Mouse (Mus musculus): ENCODE data around the gene Spns1. TPM values are rescaled to one million over a fixed set of nuclear protein-coding genes. Genes with fewer than 3 reads are reported as not detected.
"Not testable (repeated sequence)": the region's sequence is repeated elsewhere in the genome, so short reads cannot be mapped to it uniquely, and the experiment has no call there.

The Spns1 gene
- polyA plus RNA-seq, 1 experiment from 2014 or later: 17.7 TPM

DNA sequence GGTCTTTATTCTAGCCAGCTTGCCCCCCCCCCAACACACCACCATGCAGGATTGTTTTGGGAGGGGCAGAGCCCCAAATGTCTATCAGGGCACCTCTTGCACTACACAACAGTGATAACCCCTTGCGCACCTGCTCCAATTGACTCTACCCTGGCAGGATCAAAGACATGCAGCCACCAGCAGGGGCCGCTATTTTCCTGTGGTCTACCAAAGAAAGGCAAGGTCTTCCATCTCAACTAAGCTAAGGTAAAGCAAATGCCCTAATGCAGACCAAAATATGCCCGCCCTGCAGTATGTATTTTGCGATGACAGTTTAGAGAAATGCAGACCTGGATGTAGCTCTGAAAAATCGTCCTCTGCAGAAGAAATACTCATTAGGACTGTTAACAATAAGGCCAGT lies 22.3 kb upstream of the Spns1 start:
- no peak for ATAC-seq (ENCODE audit: insufficient read depth)
- WGBS (ENCODE audit: insufficient replicate concordance): 7% methylated on average over 5 of the region's 5 CpGs

GRCm38 (mm10) chr7:126397822-126398221 lies 20.6 kb upstream of the Spns1 start:
- 32% methylated on average over 4 of the region's 4 CpGs for WGBS (ENCODE audit: insufficient replicate concordance)
- H3K27ac ChIP-seq (replicated peaks): peak overlapping the region; percentile 53; the same call in 1 of the 2 replicates

More for the DNA sequence above, 22.3 kb upstream of the Spns1 start:
- H3K9ac ChIP-seq: no peak overlapping the region
- no peak overlapping the region for H3K4me3 ChIP-seq (replicated peaks)
- H3K27me3 ChIP-seq: no peaks in the 10 kb centered on the region
- no peak overlapping the region for H3K27ac ChIP-seq (replicated peaks)
- H3K4me1 ChIP-seq (replicated peaks): peaks cover 31% of the 10 kb centered on the region
- H3K4me2 ChIP-seq: no peak overlapping the region
- no peaks in the 10 kb centered on the region for H3K36me3 ChIP-seq (replicated peaks)
- H3K9me3 ChIP-seq (replicated peaks): no peaks in the 10 kb centered on the region

GRCm38 (mm10) chr7:126397221-126397620 lies 20.0 kb upstream of the Spns1 start:
- Histone ChIP-seq H3K4me1 (replicated peaks) (peaks cover 32% of the 10 kb centered on the region), H3K27ac (replicated peaks) (peak overlapping the region; percentile 53), H3K27me3 (no peaks in the 10 kb centered on the region), H3K4me3 (replicated peaks) (peak overlapping the region; percentile 89), H3K9me3 (replicated peaks) (no peaks in the 10 kb centered on the region), H3K4me2 (peak overlapping the region; percentile 80), H3K36me3 (replicated peaks) (0 out of 2 replicates have a peak, but pooled peaks cover 4% of the 10 kb centered on the region), H3K9ac (0 out of 2 replicates have a peak overlapping the region, but pooled peaks have one; percentile 12)
- peak; percentile 40 for ATAC-seq (ENCODE audit: insufficient read depth)
- 10% methylated on average over 6 of the region's 6 CpGs for WGBS (ENCODE audit: insufficient replicate concordance)

More at GRCm38 (mm10) chr7:126397822-126398221, 20.6 kb upstream of the Spns1 start:
- Histone ChIP-seq H3K4me3 (replicated peaks) (no peak overlapping the region), H3K9me3 (replicated peaks) (no peaks in the 10 kb centered on the region), H3K36me3 (replicated peaks) (0 out of 2 replicates have a peak, but pooled peaks cover 4% of the 10 kb centered on the region), H3K4me2 (peak overlapping the region; percentile 80), H3K9ac (0 out of 2 replicates have a peak overlapping the region, but pooled peaks have one; percentile 12), H3K4me1 (replicated peaks) (peaks cover 32% of the 10 kb centered on the region), H3K27me3 (no peaks in the 10 kb centered on the region)
- no peak for ATAC-seq (ENCODE audit: insufficient read depth)

DNA sequence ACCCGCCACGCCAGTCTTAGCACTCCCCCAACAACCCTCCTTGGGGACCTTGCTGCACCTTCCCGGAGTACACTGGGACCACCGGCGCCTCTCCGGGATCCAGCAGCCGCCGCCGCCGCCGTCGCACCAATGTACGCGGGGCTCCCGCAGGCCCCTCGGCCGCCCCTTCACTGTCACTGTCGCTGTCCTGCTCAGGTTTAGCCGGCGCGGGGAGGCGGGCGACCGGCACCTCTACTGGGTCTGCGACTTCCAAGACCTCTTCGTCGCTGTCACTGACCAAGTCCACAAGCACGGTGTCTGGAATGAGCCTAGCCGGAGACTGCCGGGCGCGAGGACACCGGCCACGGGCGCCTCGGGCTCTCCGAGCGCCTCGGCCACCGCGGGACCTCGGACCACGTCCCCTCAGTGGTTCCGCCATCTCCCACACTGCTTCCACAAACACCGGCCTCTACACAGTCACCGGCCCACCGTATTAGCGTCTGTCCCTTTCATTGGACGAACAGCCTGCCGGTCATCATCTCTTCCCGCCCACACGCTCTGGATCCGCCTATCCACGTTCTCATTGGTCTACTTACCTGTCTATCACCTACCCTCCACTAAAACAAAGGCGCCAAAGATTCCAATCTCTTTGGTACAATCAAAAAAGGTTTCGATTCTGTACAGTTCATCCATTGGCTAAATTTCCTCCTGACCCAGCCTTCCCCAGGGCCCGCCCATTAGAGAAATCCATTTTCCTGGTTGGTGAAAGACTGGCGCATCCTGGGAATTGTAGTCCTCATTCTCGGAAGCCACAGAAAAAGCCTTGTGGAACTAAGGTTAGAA lies 19.3 kb upstream of the Spns1 start, which contains the start of gene Nfatc2ip:
Nfatc2ip (minus strand) TSS at position 440 of the 822 bp plus-strand sequence.
- ATAC-seq (ENCODE audit: insufficient read depth): peak; percentile 98
- Histone ChIP-seq H3K27me3 (no peaks in the 10 kb centered on the region), H3K4me1 (replicated peaks) (peaks cover 32% of the 10 kb centered on the region), H3K27ac (replicated peaks) (peak within 1 kb of the TSS; percentile 82), H3K36me3 (replicated peaks) (peaks cover 6% of the 10 kb centered on the region), H3K4me3 (replicated peaks) (peak within 1 kb of the TSS; percentile 89), H3K9me3 (replicated peaks) (no peaks in the 10 kb centered on the region), H3K9ac (peak within 1 kb of the TSS; percentile 94), H3K4me2 (peak within 1 kb of the TSS; percentile 80)
- WGBS (ENCODE audit: insufficient replicate concordance): under 1% methylated on average over 59 of the region's 59 CpGs

- not testable (repeated sequence) for H3K4me2 ChIP-seq; H3K27ac ChIP-seq (replicated peaks); H3K27me3 ChIP-seq; H3K9ac ChIP-seq; H3K4me3 ChIP-seq (replicated peaks); ATAC-seq (ENCODE audit: insufficient read depth); H3K9me3 ChIP-seq (replicated peaks)
- WGBS (ENCODE audit: insufficient replicate concordance): 72% methylated on average over 7 of the region's 7 CpGs
- peaks cover 25% of the 10 kb centered on the region for H3K4me1 ChIP-seq (replicated peaks)
- H3K36me3 ChIP-seq (replicated peaks): peaks cover 47% of the 10 kb centered on the region
Observed at GRCm38 (mm10) chr7:126392086-126392884, 15.0 kb upstream of the Spns1 start.

DNA sequence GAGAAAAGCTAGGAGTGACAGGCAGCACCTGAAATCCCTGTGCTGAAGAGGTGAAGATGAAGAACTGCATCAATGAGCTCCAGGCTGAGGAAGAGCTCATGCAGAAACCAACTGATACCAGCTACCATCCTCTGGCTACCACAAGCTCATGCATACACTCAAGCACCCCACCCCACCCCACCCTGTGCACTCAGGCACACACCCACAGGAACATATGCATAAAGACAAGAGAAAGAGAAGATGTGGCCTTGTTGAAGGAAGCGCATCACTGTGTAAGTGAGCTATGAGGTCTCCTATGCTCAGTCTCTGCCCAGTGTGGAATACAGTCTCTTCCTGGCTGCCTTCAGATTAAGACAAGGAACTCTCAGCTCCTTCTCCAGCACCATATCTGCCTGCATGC lies 10.9 kb upstream of the Spns1 start:
- no peaks in the 10 kb centered on the region for H3K9me3 ChIP-seq (replicated peaks)
- peaks cover 70% of the 10 kb centered on the region for H3K36me3 ChIP-seq (replicated peaks)
- H3K4me1 ChIP-seq (replicated peaks): peaks cover 4% of the 10 kb centered on the region; the same call in 1 of the 2 replicates
- ATAC-seq (ENCODE audit: insufficient read depth): no peak
- H3K4me2 ChIP-seq: no peak overlapping the region
- no peak overlapping the region for H3K27ac ChIP-seq (replicated peaks)
- H3K9ac ChIP-seq: no peak overlapping the region
- H3K27me3 ChIP-seq: no peaks in the 10 kb centered on the region
- H3K4me3 ChIP-seq (replicated peaks): no peak overlapping the region
- WGBS (ENCODE audit: insufficient replicate concordance): 93% methylated on average over 1 of the region's 1 CpGs

- Histone ChIP-seq H3K27ac (replicated peaks) (no peak overlapping the region), H3K36me3 (replicated peaks) (peaks cover 40% of the 10 kb centered on the region), H3K4me3 (replicated peaks) (no peak overlapping the region), H3K9me3 (replicated peaks) (no peaks in the 10 kb centered on the region), H3K4me1 (replicated peaks) (peaks cover 5% of the 10 kb centered on the region), H3K9ac (no peak overlapping the region), H3K4me2 (no peak overlapping the region), H3K27me3 (no peaks in the 10 kb centered on the region)
- ATAC-seq (ENCODE audit: insufficient read depth): no peak
- 55% methylated on average over 5 of the region's 5 CpGs for whole genome bisulfite sequencing (ENCODE audit: insufficient replicate concordance)
Observed at GRCm38 (mm10) chr7:126383565-126383964, 6.3 kb upstream of the Spns1 start.

- WGBS (ENCODE audit: insufficient replicate concordance): 1% methylated on average over 27 of the region's 27 CpGs
Observed at GRCm38 (mm10) chr7:126376903-126377277, 360 bp downstream of the Spns1 start.

GRCm38 (mm10) chr7:126375012-126375411 lies 2.2 kb downstream of the Spns1 start:
- no peaks in the 10 kb centered on the region for H3K9me3 ChIP-seq (replicated peaks)
- peaks cover 38% of the 10 kb centered on the region for H3K36me3 ChIP-seq (replicated peaks)
- no peaks in the 10 kb centered on the region for H3K27me3 ChIP-seq
- H3K27ac ChIP-seq (replicated peaks): no peak overlapping the region
- H3K4me2 ChIP-seq: peak overlapping the region; percentile 3; the same call in 1 of the 2 replicates
- WGBS (ENCODE audit: insufficient replicate concordance): 62% methylated on average over 5 of the region's 5 CpGs
- H3K9ac ChIP-seq: no peak overlapping the region
- ATAC-seq (ENCODE audit: insufficient read depth): no peak
- no peak overlapping the region for H3K4me3 ChIP-seq (replicated peaks)
- peaks cover 37% of the 10 kb centered on the region for H3K4me1 ChIP-seq (replicated peaks)

More at GRCm38 (mm10) chr7:126376903-126377277, 360 bp downstream of the Spns1 start:
- H3K27me3 ChIP-seq: no peaks in the 10 kb centered on the region
- H3K27ac ChIP-seq (replicated peaks): peak overlapping the region; percentile 43
- peak overlapping the region; percentile 63 for H3K9ac ChIP-seq
- no peaks in the 10 kb centered on the region for H3K9me3 ChIP-seq (replicated peaks)
- peak overlapping the region; percentile 87 for H3K4me2 ChIP-seq
- H3K4me1 ChIP-seq (replicated peaks): peaks cover 37% of the 10 kb centered on the region
- peaks cover 20% of the 10 kb centered on the region for H3K36me3 ChIP-seq (replicated peaks)
- peak; percentile 52 for ATAC-seq (ENCODE audit: insufficient read depth)
- H3K4me3 ChIP-seq (replicated peaks): peak overlapping the region; percentile 74

DNA sequence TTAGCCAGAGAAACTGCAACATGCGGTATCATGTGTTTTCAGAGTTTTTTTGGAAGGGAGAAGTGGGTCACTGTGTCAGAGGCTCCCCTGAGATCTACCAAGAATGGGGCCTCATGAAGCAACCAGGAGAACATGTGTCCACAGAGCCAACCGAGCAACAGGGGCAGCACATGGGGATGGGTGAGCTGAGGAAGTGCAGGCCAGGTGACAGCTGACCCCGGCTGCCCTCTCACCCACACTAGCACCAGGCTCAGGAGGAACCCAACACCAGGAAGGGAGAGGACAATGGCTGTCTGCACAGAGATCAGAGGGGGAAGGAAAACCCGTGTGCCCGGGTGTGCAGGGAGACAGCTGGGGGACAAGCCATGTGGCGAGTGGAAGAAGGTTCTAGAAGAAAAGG lies 2.7 kb downstream of the Spns1 start:
- Histone ChIP-seq H3K9me3 (replicated peaks) (no peaks in the 10 kb centered on the region), H3K27ac (replicated peaks) (no peak overlapping the region), H3K4me2 (no peak overlapping the region), H3K4me3 (replicated peaks) (no peak overlapping the region), H3K4me1 (replicated peaks) (peaks cover 40% of the 10 kb centered on the region), H3K27me3 (no peaks in the 10 kb centered on the region), H3K9ac (no peak overlapping the region), H3K36me3 (replicated peaks) (peaks cover 43% of the 10 kb centered on the region)
- no peak for ATAC-seq (ENCODE audit: insufficient read depth)
- WGBS (ENCODE audit: insufficient replicate concordance): 53% methylated on average over 6 of the region's 6 CpGs

- 80% methylated on average over 9 of the region's 9 CpGs for WGBS (ENCODE audit: insufficient replicate concordance)
Observed at GRCm38 (mm10) chr7:126373007-126373406, 4.2 kb downstream of the Spns1 start.

More at GRCm38 (mm10) chr7:126373007-126373406, 4.2 kb downstream of the Spns1 start:
- Histone ChIP-seq H3K4me3 (replicated peaks) (no peak overlapping the region), H3K4me1 (replicated peaks) (peaks cover 39% of the 10 kb centered on the region), H3K9ac (no peak overlapping the region), H3K27ac (replicated peaks) (no peak overlapping the region), H3K27me3 (no peaks in the 10 kb centered on the region), H3K4me2 (no peak overlapping the region), H3K36me3 (replicated peaks) (peaks cover 43% of the 10 kb centered on the region), H3K9me3 (replicated peaks) (no peaks in the 10 kb centered on the region)
- ATAC-seq (ENCODE audit: insufficient read depth): no peak

Measured in liver, embryonic 15.5 days (tissue).